Mouse (Mus musculus) forebrain, postnatal 0 days (tissue): ENCODE measurements around the gene Pias4. TPM values are rescaled to one million over a fixed set of nuclear protein-coding genes. Genes with fewer than 3 reads are reported as not detected.
A peak's percentile ranks its signal among the peaks of the same experiment; 100 is the strongest.

Experiments
- ATAC-seq: fragments of 200-750 bp; cut with Nextera tagmentation; 2 replicates; pipeline ENCODE4 v1.8.0; 2017; ENCODE audit warnings: mild to moderate bottlenecking, moderate library complexity
- DNase-seq: peaks from one replicate; pipeline ENCODE4 v3.0.0-alpha.2; 2015
- H3K27ac ChIP-seq: fragments of 300-500 bp; sonication (generic); 2 replicates; pipeline ENCODE4 v1.5.1; 2014; ENCODE audit warnings: low read depth, mild to moderate bottlenecking, antibody characterized with exemption, low read length, moderate library complexity, mixed read lengths
- H3K27me3 ChIP-seq: fragments of 300-500 bp; sonication (generic); 2 replicates; pipeline ENCODE4 v1.6.1; 2014; ENCODE audit warnings: mild to moderate bottlenecking, low read length, mixed read lengths; ENCODE audit not compliant: insufficient read depth
- H3K36me3 ChIP-seq: fragments of 300-500 bp; sonication (generic); 2 replicates; pipeline ENCODE4 v1.6.1; 2014; ENCODE audit warnings: mild to moderate bottlenecking, moderate library complexity; ENCODE audit not compliant: insufficient read depth
- H3K4me1 ChIP-seq: fragments of 300-500 bp; sonication (generic); 2 replicates; pipeline ENCODE4 v1.6.1; 2014; ENCODE audit warnings: antibody characterized with exemption; ENCODE audit not compliant: insufficient read depth
- H3K4me2 ChIP-seq: fragments of 300-500 bp; sonication (generic); 2 replicates; pipeline ENCODE4 v1.6.1; 2014; ENCODE audit warnings: low read depth, mild to moderate bottlenecking, moderate library complexity
- H3K4me3 ChIP-seq: fragments of 300-500 bp; sonication (generic); 2 replicates; pipeline ENCODE4 v1.5.1; 2014; ENCODE audit warnings: low read depth, low read length, mixed read lengths
- H3K9ac ChIP-seq: fragments of 300-500 bp; sonication (generic); 2 replicates; pipeline ENCODE4 v1.6.1; 2014; ENCODE audit warnings: mild to moderate bottlenecking
- H3K9me3 ChIP-seq: fragments of 300-500 bp; sonication (generic); 2 replicates; pipeline ENCODE4 v1.6.1; 2016; ENCODE audit warnings: low read length
- CTCF ChIP-seq: sonication (generic); IDR thresholded peaks from 2 replicates; pipeline ENCODE4 v1.5.1; 2016; ENCODE audit warnings: antibody characterized with exemption, control low read depth, low read depth
- WGBS: fragments of 180-500 bp; shearing (Covaris S2); extraction: QIAGEN DNeasy Blood & Tissue Kit; methylation state at CpG from one replicate; pipeline ENCODE4 v1.1.7; 2014; 5-methylcytosine and 5-hydroxymethylcytosine counted together
- microRNA-seq, 2 experiments: library from miRNA; unstranded; fragments of <30 nt; microRNA quantifications; one replicate each; pipeline ENCODE4; 2016
- polyA plus RNA-seq: library from polyadenylated mRNA; unstranded; fragments of >200 nt; fragmentation: Nextera tagmentation; extraction: Ambion mirVana; gene quantifications from 2 replicates; pipeline ENCODE4 v1.2.1, GENCODE M21; 2015
- total RNA-seq: library from RNA; depleted of rRNA; stranded (reverse); fragments of >200 nt; gene quantifications from 2 replicates; pipeline ENCODE4 v1.2.3, GENCODE M21; 2014; rRNA removed

The Pias4 gene
- total and polyA plus RNA-seq, 2 experiments from 2014 or later = 30.1 to 35.8 TPM

DNA sequence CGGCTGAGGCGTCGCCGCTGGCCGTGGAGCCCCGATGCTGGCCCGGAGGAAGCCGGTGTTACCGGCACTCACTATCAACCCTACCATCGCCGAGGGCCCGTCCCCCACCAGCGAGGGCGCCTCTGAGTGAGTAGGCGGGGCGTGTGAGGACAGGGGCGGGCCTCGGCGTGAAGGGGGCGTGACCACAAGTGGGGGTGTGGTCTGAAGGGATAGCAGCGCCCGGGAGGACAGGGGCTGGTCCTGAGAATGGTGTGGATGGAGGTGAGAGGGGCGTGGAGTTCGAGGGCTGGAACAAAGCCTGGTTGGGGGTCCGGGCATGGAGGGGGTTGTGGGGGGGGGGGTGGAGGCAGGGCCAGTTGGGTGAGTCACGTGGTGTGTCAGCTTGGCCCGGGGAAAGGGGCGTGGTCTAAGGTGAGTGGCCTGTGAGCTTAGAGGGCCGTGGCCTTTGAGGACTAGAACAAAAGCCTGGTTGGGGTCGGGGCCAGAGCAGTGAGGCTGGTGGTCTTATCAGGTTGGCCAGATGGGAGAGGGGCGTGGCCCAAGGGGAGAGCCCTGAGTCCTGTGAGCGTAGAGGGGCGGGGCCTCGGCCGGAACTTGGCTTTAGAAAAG is 61.5 kb downstream of the Pias4 start:
- peaks cover 14% of the 10 kb centered on the region for H3K4me1 ChIP-seq
- peaks cover 28% of the 10 kb centered on the region for H3K36me3 ChIP-seq
- peak overlapping the region; percentile 100 for H3K4me3 ChIP-seq
- peak; percentile 82 for DNase-seq
- peak overlapping the region; percentile 99 for H3K27ac ChIP-seq
- H3K9me3 ChIP-seq = no peaks in the 10 kb centered on the region
- ATAC-seq = peak; percentile 90
- peak; percentile 44; the same call in 1 of the 2 replicates for TF ChIP-seq CTCF
- no peaks in the 10 kb centered on the region for H3K27me3 ChIP-seq
- H3K9ac ChIP-seq = peak overlapping the region; percentile 99
- peak overlapping the region; percentile 76 for H3K4me2 ChIP-seq
- 2% methylated on average over 34 of the region's 35 CpGs for WGBS

DNA sequence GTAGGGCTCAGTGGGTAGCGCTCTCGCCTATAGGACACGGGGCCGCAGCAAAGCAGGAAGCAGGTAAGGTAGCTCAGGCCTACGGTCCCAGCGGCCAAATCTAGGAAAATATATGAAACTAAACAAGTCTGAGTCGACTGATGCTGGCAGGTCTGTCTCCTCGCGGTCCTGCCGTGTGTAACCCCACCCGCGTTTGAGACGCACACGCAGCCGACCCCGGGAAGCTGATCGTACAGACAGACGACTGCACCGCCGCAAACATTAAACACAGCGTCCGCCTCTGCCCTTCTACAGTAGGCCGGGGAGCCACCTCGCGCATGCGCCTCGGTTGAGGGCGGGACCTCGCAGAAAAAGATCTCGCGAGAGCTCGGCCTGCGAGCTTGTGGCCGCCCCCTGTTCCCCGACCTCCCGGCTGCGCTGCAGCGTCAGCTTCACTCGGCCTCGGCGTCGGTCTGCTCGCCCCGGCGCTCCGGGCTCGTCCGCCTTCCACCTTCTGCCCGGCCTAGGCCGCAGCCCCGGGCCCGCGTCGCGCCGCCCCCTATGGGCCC is 62.1 kb downstream of the Pias4 start, which contains the start of gene Map2k2:
Gene Map2k2, plus strand, starts transcription at position 351 of the 548 bp plus-strand sequence.
- no peak for TF ChIP-seq CTCF
- H3K4me3 ChIP-seq = peak within 1 kb of the TSS; percentile 100
- ATAC-seq (peak; percentile 98), DNase-seq (peak; percentile 98)
- peak within 1 kb of the TSS; percentile 76 for H3K4me2 ChIP-seq
- H3K9ac ChIP-seq = peak within 1 kb of the TSS; percentile 99
- no peaks in the 10 kb centered on the region for H3K27me3 ChIP-seq
- H3K36me3 ChIP-seq = peaks cover 22% of the 10 kb centered on the region
- under 1% methylated on average over 56 of the region's 56 CpGs for WGBS
- H3K4me1 ChIP-seq = peaks cover 14% of the 10 kb centered on the region
- H3K27ac ChIP-seq = peak within 1 kb of the TSS; percentile 99
- no peaks in the 10 kb centered on the region for H3K9me3 ChIP-seq

Small RNA genes within 50 kb of the gene (microRNA-seq; reads per million reads assigned to microRNA genes)
- gene Mir5615-1 (0 reads per million in 2 experiments), gene Mir5615-2 (0 reads per million in 2 experiments)

Other genes starting within 250 kb of the Pias4 start
Only the 30 nearest of the 32 such genes appear.
- 64.5 and 91.4 TPM in 2 replicates for gene Gng7, start 153.0 kb downstream of the Pias4 start, total RNA-seq
- gene Gng7, start 153.0 kb downstream of the Pias4 start, polyA plus RNA-seq = 76.2 and 85.7 TPM in 2 replicates
- gene Diras1, start 142.3 kb downstream of the Pias4 start, total RNA-seq = 65.4 and 76.0 TPM in 2 replicates
- 66.1 and 70.2 TPM in 2 replicates for gene Diras1, start 142.3 kb downstream of the Pias4 start, polyA plus RNA-seq
- 82.1 and 104 TPM in 2 replicates for gene Slc39a3, start 130.5 kb downstream of the Pias4 start, total RNA-seq
- gene Slc39a3, start 130.5 kb downstream of the Pias4 start, polyA plus RNA-seq = 43.5 and 45.2 TPM in 2 replicates
- gene Sgta, start 107.7 kb downstream of the Pias4 start, total RNA-seq = 176 and 215 TPM in 2 replicates
- 326 and 360 TPM in 2 replicates for gene Sgta, start 107.7 kb downstream of the Pias4 start, polyA plus RNA-seq
- gene Thop1, start 97.9 kb downstream of the Pias4 start, total RNA-seq = 69.0 and 74.6 TPM in 2 replicates
- 45.9 and 52.5 TPM in 2 replicates for gene Thop1, start 97.9 kb downstream of the Pias4 start, polyA plus RNA-seq
- 0.38 and 0.43 TPM in 2 replicates for gene Creb3l3, start 69.0 kb downstream of the Pias4 start, total RNA-seq
- 0.29 and 0.40 TPM in 2 replicates for gene Creb3l3, start 69.0 kb downstream of the Pias4 start, polyA plus RNA-seq
- gene Map2k2, start 62.0 kb downstream of the Pias4 start, total RNA-seq = 194 and 215 TPM in 2 replicates
- 167 and 194 TPM in 2 replicates for gene Map2k2, start 62.0 kb downstream of the Pias4 start, polyA plus RNA-seq
- gene Zbtb7a, start 32.7 kb downstream of the Pias4 start, total RNA-seq = 21.6 and 27.2 TPM in 2 replicates
- gene Zbtb7a, start 32.7 kb downstream of the Pias4 start, polyA plus RNA-seq = 12.4 and 15.7 TPM in 2 replicates
- 2,084 and 2,175 TPM in 2 replicates for gene Eef2, start 8.7 kb upstream of the Pias4 start, total RNA-seq
- 466 and 485 TPM in 2 replicates for gene Eef2, start 8.7 kb upstream of the Pias4 start, polyA plus RNA-seq
- 64.6 and 68.9 TPM in 2 replicates for gene Dapk3, start 15.1 kb upstream of the Pias4 start, total RNA-seq
- 58.1 TPM in 2 replicates for gene Dapk3, start 15.1 kb upstream of the Pias4 start, polyA plus RNA-seq
- gene 4930442H23Rik, start 15.9 kb upstream of the Pias4 start, total RNA-seq = not detected in 2 replicates
- 0.11 and 0.24 TPM in 2 replicates for gene 4930442H23Rik, start 15.9 kb upstream of the Pias4 start, polyA plus RNA-seq
- 0.08 TPM in 1 of 2 replicates, not detected in the other for gene Nmrk2, start 34.1 kb upstream of the Pias4 start, total RNA-seq
- not detected in 2 replicates for gene Nmrk2, start 34.1 kb upstream of the Pias4 start, polyA plus RNA-seq
- gene Atcay, start 62.9 kb upstream of the Pias4 start, total RNA-seq = 163 and 170 TPM in 2 replicates
- 78.8 and 79.2 TPM in 2 replicates for gene Atcay, start 62.9 kb upstream of the Pias4 start, polyA plus RNA-seq
- gene Zfr2, start 65.2 kb upstream of the Pias4 start, total RNA-seq = 51.0 and 52.1 TPM in 2 replicates
- gene Zfr2, start 65.2 kb upstream of the Pias4 start, polyA plus RNA-seq = 13.0 and 18.7 TPM in 2 replicates
- 87.3 and 113 TPM in 2 replicates for gene Matk, start 85.0 kb upstream of the Pias4 start, total RNA-seq
- 66.4 and 79.4 TPM in 2 replicates for gene Matk, start 85.0 kb upstream of the Pias4 start, polyA plus RNA-seq
- gene Mrpl54, start 99.0 kb upstream of the Pias4 start, total RNA-seq = 90.2 and 94.9 TPM in 2 replicates
- gene Mrpl54, start 99.0 kb upstream of the Pias4 start, polyA plus RNA-seq = 134 and 148 TPM in 2 replicates
- 43.3 and 44.6 TPM in 2 replicates for gene Apba3, start 99.0 kb upstream of the Pias4 start, total RNA-seq
- gene Apba3, start 99.0 kb upstream of the Pias4 start, polyA plus RNA-seq = 22.8 and 24.8 TPM in 2 replicates
- gene Tjp3, start 123.7 kb upstream of the Pias4 start, total RNA-seq = 6.3 and 8.5 TPM in 2 replicates
- 5.7 and 6.4 TPM in 2 replicates for gene Tjp3, start 123.7 kb upstream of the Pias4 start, polyA plus RNA-seq
- 189 and 229 TPM in 2 replicates for gene Pip5k1c, start 125.0 kb upstream of the Pias4 start, total RNA-seq
- gene Pip5k1c, start 125.0 kb upstream of the Pias4 start, polyA plus RNA-seq = 110 and 130 TPM in 2 replicates
- 24.2 and 43.4 TPM in 2 replicates for gene Cactin, start 153.2 kb upstream of the Pias4 start, total RNA-seq
- 19.9 and 24.2 TPM in 2 replicates for gene Cactin, start 153.2 kb upstream of the Pias4 start, polyA plus RNA-seq
- 2.4 and 3.9 TPM in 2 replicates for gene Tbxa2r, start 160.8 kb upstream of the Pias4 start, total RNA-seq
- 3.3 and 3.4 TPM in 2 replicates for gene Tbxa2r, start 160.8 kb upstream of the Pias4 start, polyA plus RNA-seq
- gene Gipc3, start 175.3 kb upstream of the Pias4 start, total RNA-seq = 0.15 TPM in 1 of 2 replicates, not detected in the other
- gene Gipc3, start 175.3 kb upstream of the Pias4 start, polyA plus RNA-seq = not detected in 2 replicates
- 15.1 and 21.6 TPM in 2 replicates for gene Hmg20b, start 182.6 kb upstream of the Pias4 start, total RNA-seq
- 25.1 and 25.2 TPM in 2 replicates for gene Hmg20b, start 182.6 kb upstream of the Pias4 start, polyA plus RNA-seq
- gene Mfsd12, start 189.6 kb upstream of the Pias4 start, total RNA-seq = 19.8 and 23.4 TPM in 2 replicates
- 10.1 TPM in 2 replicates for gene Mfsd12, start 189.6 kb upstream of the Pias4 start, polyA plus RNA-seq
- not detected in 2 replicates for gene 4930404N11Rik, start 197.9 kb upstream of the Pias4 start, total RNA-seq
- 0.16 and 0.20 TPM in 2 replicates for gene 4930404N11Rik, start 197.9 kb upstream of the Pias4 start, polyA plus RNA-seq
- gene Fzr1, start 210.6 kb upstream of the Pias4 start, total RNA-seq = 60.2 and 67.2 TPM in 2 replicates
- gene Fzr1, start 210.6 kb upstream of the Pias4 start, polyA plus RNA-seq = 128 and 132 TPM in 2 replicates
- 126 and 139 TPM in 2 replicates for gene Dohh, start 216.5 kb upstream of the Pias4 start, total RNA-seq
- gene Dohh, start 216.5 kb upstream of the Pias4 start, polyA plus RNA-seq = 111 and 125 TPM in 2 replicates
- gene Gm48551, start 216.5 kb upstream of the Pias4 start, total RNA-seq = 2.5 and 3.3 TPM in 2 replicates
- 5.0 and 7.3 TPM in 2 replicates for gene Gm48551, start 216.5 kb upstream of the Pias4 start, polyA plus RNA-seq
- gene Gm48552, start 221.1 kb upstream of the Pias4 start, total RNA-seq = 5.8 and 16.6 TPM in 2 replicates
- gene Gm48552, start 221.1 kb upstream of the Pias4 start, polyA plus RNA-seq = 1.9 and 3.7 TPM in 2 replicates
- gene Smim24, start 225.1 kb upstream of the Pias4 start, total RNA-seq = 0.77 and 1.3 TPM in 2 replicates
- 1.7 TPM in 2 replicates for gene Smim24, start 225.1 kb upstream of the Pias4 start, polyA plus RNA-seq